Mouse (Mus musculus) lung, postnatal 0 days (tissue): ENCODE results near the gene Gm13278.

Experiments used
- CTCF ChIP-seq: IDR thresholded peaks from 2 replicates; pipeline ENCODE4 v1.5.1; 2016; ENCODE audit warnings: antibody characterized with exemption, mild to moderate bottlenecking
- EP300 ChIP-seq: IDR thresholded peaks from 2 replicates; pipeline ENCODE4 v1.6.1; 2016; ENCODE audit warnings: antibody characterized with exemption, mild to moderate bottlenecking, control low read depth

- peak; percentile 26; the same call in 1 of the 2 replicates for TF ChIP-seq CTCF
- TF ChIP-seq EP300: no peak
Measured at GRCm38 (mm10) chr4:88744207-88744606, 47.1 kb upstream of the Gm13278 start.
